Mouse (Mus musculus) CH12.LX (cell line): ENCODE results near the gene Aym1. TPM values are rescaled to one million over a fixed set of nuclear protein-coding genes. Genes with fewer than 3 reads are reported as not detected.

Source experiments
- DNase-seq: peaks from one replicate; pipeline ENCODE4 v3.0.0-alpha.2; 2013; ENCODE audit errors: extremely low read depth
- H3K27ac ChIP-seq: 2 replicates; pipeline ENCODE4 v1.5.1; 2012; ENCODE audit warnings: low read depth, mild to moderate bottlenecking, control low read depth, moderate library complexity; ENCODE audit not compliant: insufficient read depth
- H3K27me3 ChIP-seq: replicated peaks from 2 replicates; pipeline ENCODE3; 2012; ENCODE audit warnings: inconsistent platforms
- H3K36me3 ChIP-seq, 2 experiments: replicated peaks in 1 of 2; 2 replicates each; pipeline versions ENCODE3 to v1.6.1; 2012; ENCODE audit warnings: inconsistent platforms in 1 of 2, low read length in 1 of 2, mild to moderate bottlenecking in 1 of 2, mixed read lengths in 1 of 2, moderate library complexity in 1 of 2; ENCODE audit not compliant: control insufficient read depth in 1 of 2, insufficient read depth in 1 of 2
- H3K4me1 ChIP-seq, 2 experiments: 2 replicates each; pipeline ENCODE4 v1.6.1; 2012; ENCODE audit warnings: inconsistent platforms in 1 of 2, moderate library complexity in 1 of 2; ENCODE audit not compliant: insufficient read depth in 2 of 2, control insufficient read depth in 1 of 2
- H3K4me2 ChIP-seq: 2 replicates; pipeline ENCODE4 v1.6.1; 2012; ENCODE audit warnings: low read depth, mild to moderate bottlenecking, control low read depth; ENCODE audit not compliant: poor library complexity, insufficient read depth, severe bottlenecking
- H3K4me3 ChIP-seq, 3 experiments: fragments of 150-350 bp in 1 of 3; sonication (generic) in 1 of 3; replicated peaks in 1 of 3; 2 replicates each; pipeline versions ENCODE3 to v1.5.1; 2011 to 2012; ENCODE audit warnings: low read depth in 2 of 3, low read length in 2 of 3, mild to moderate bottlenecking in 2 of 3, moderate library complexity in 2 of 3, control low read depth in 1 of 3, improper control_type of control experiment in 1 of 3, inconsistent platforms in 1 of 3, mixed read lengths in 1 of 3; ENCODE audit not compliant: poor library complexity in 1 of 3
- H3K79me2 ChIP-seq: replicated peaks from 2 replicates; pipeline ENCODE4 v1.6.1; 2012; ENCODE audit warnings: mild to moderate bottlenecking, moderate library complexity; ENCODE audit not compliant: control insufficient read depth, poor library complexity, insufficient read depth, severe bottlenecking; ENCODE audit errors: extremely low read depth
- H3K9ac ChIP-seq: 2 replicates; pipeline ENCODE4 v1.6.1; 2012; ENCODE audit warnings: low read depth, mild to moderate bottlenecking, control low read depth, moderate library complexity; ENCODE audit not compliant: insufficient read depth
- H3K9me3 ChIP-seq: replicated peaks from 2 replicates; pipeline ENCODE3; 2012; ENCODE audit warnings: low read length, inconsistent platforms, mixed read lengths
- BHLHE40 ChIP-seq: IDR thresholded peaks from 2 replicates; pipeline ENCODE4 v1.6.1; 2011; ENCODE audit warnings: mild to moderate bottlenecking, low read depth, low read length, improper control_type of control experiment
- CHD1 ChIP-seq: IDR thresholded peaks from 2 replicates; pipeline ENCODE4 v1.6.1; 2012; ENCODE audit warnings: low read depth, low read length, improper control_type of control experiment, inconsistent platforms
- CTCF ChIP-seq, 2 experiments: IDR thresholded peaks in 1 of 2; conservative IDR thresholded peaks in 1 of 2; 2 replicates each; pipeline ENCODE4 v1.5.1; 2011 to 2012; ENCODE audit warnings: low read depth in 2 of 2, low read length in 2 of 2, improper control_type of control experiment in 1 of 2, inconsistent platforms in 1 of 2, mild to moderate bottlenecking in 1 of 2, moderate library complexity in 1 of 2
- ETS1 ChIP-seq: conservative IDR thresholded peaks from 2 replicates; pipeline ENCODE4 v1.6.1; 2012; ENCODE audit warnings: low read depth, mild to moderate bottlenecking, inconsistent platforms, low read length, improper control_type of control experiment, moderate library complexity
- GABPA ChIP-seq: IDR thresholded peaks from 2 replicates; pipeline ENCODE4 v1.6.1; 2012; ENCODE audit warnings: low read depth, low read length, improper control_type of control experiment, inconsistent platforms; ENCODE audit not compliant: insufficient replicate concordance
- IRF4 ChIP-seq: IDR thresholded peaks from 2 replicates; pipeline ENCODE4 v1.6.1; 2014; ENCODE audit warnings: low read depth, mild to moderate bottlenecking, inconsistent platforms, low read length, improper control_type of control experiment
- JUN ChIP-seq: IDR thresholded peaks from 2 replicates; pipeline ENCODE4 v1.6.1; 2011; ENCODE audit warnings: low read depth, mild to moderate bottlenecking, low read length, improper control_type of control experiment, moderate library complexity; ENCODE audit not compliant: insufficient read depth
- KAT2A ChIP-seq: IDR thresholded peaks from 2 replicates; pipeline ENCODE4 v1.6.1; 2012; ENCODE audit warnings: low read length, improper control_type of control experiment, inconsistent platforms; ENCODE audit not compliant: insufficient replicate concordance
- MAFK ChIP-seq: IDR thresholded peaks from 2 replicates; pipeline ENCODE4 v1.6.1; 2011; ENCODE audit warnings: low read length, improper control_type of control experiment; ENCODE audit not compliant: insufficient replicate concordance
- MAX ChIP-seq: IDR thresholded peaks from 2 replicates; pipeline ENCODE4 v1.6.1; 2011; ENCODE audit warnings: low read length, improper control_type of control experiment
- MEF2A ChIP-seq: IDR thresholded peaks from 2 replicates; pipeline ENCODE4 v1.6.1; 2014; ENCODE audit warnings: low read depth, mild to moderate bottlenecking, inconsistent platforms, low read length, improper control_type of control experiment, borderline replicate concordance
- MYC ChIP-seq: IDR thresholded peaks from 2 replicates; pipeline ENCODE4 v1.6.1; 2011; ENCODE audit warnings: low read depth, mild to moderate bottlenecking, improper control_type of control experiment, low read length
- NRF1 ChIP-seq: IDR thresholded peaks from 2 replicates; pipeline ENCODE4 v1.6.1; 2014; ENCODE audit warnings: low read depth, mild to moderate bottlenecking, inconsistent platforms, low read length, improper control_type of control experiment, moderate library complexity
- POLR2A ChIP-seq: IDR thresholded peaks from 2 replicates; pipeline ENCODE4 v1.6.1; 2011; ENCODE audit warnings: low read depth, mild to moderate bottlenecking, improper control_type of control experiment, low read length
- POLR2AphosphoS2 ChIP-seq: IDR thresholded peaks from 2 replicates; pipeline ENCODE4 v1.6.1; 2011; ENCODE audit warnings: low read depth, low read length, improper control_type of control experiment
- RAD21 ChIP-seq: IDR thresholded peaks from 2 replicates; pipeline ENCODE4 v1.6.1; 2011; ENCODE audit warnings: low read depth, mild to moderate bottlenecking, low read length, improper control_type of control experiment, moderate library complexity
- SIN3A ChIP-seq: IDR thresholded peaks from 2 replicates; pipeline ENCODE4 v1.6.1; 2012; ENCODE audit warnings: low read length, improper control_type of control experiment, inconsistent platforms
- TCF12 ChIP-seq: IDR thresholded peaks from 2 replicates; pipeline ENCODE4 v1.6.1; 2014; ENCODE audit warnings: low read depth, mild to moderate bottlenecking, inconsistent platforms, low read length, improper control_type of control experiment
- UBTF ChIP-seq: IDR thresholded peaks from 2 replicates; pipeline ENCODE4 v1.6.1; 2012; ENCODE audit warnings: low read depth, mild to moderate bottlenecking, inconsistent platforms, low read length, improper control_type of control experiment, moderate library complexity
- USF1 ChIP-seq: IDR thresholded peaks from 2 replicates; pipeline ENCODE4 v1.6.1; 2014; ENCODE audit warnings: low read depth, mild to moderate bottlenecking, inconsistent platforms, low read length, improper control_type of control experiment
- ZC3H11A ChIP-seq: IDR thresholded peaks from 2 replicates; pipeline ENCODE4 v1.6.1; 2012; ENCODE audit warnings: low read depth, mild to moderate bottlenecking, inconsistent platforms, low read length, improper control_type of control experiment
- ZKSCAN1 ChIP-seq: IDR thresholded peaks from 2 replicates; pipeline ENCODE4 v1.6.1; 2012; ENCODE audit warnings: low read depth, inconsistent platforms, low read length, improper control_type of control experiment, borderline replicate concordance
- ZMIZ1 ChIP-seq: IDR thresholded peaks from 2 replicates; pipeline ENCODE4 v1.6.1; 2012; ENCODE audit warnings: low read depth, mild to moderate bottlenecking, inconsistent platforms, low read length, improper control_type of control experiment
- ZNF384 ChIP-seq: IDR thresholded peaks from 2 replicates; pipeline ENCODE4 v1.6.1; 2012; ENCODE audit warnings: low read depth, low read length, improper control_type of control experiment, inconsistent platforms
- dilution Hi-C: fragments of 300-500 bp; cut with MboI; formaldehyde crosslinking; loops from 2 replicates; pipeline ENCODE4 v1.14.3; 2020; ENCODE audit warnings: low sequenced_read_pairs; ENCODE audit not compliant: extremely low pct_unique_long_range_greater_than_20kb, extremely low pct_ligation_motif_present
- in situ Hi-C: fragments of 300-500 bp; cut with MboI; formaldehyde crosslinking; loops from 3 replicates; pipeline ENCODE4 v1.14.3; 2019; ENCODE audit warnings: low sequenced_read_pairs, low pct_ligation_motif_present, low pct_unique_long_range_greater_than_20kb, mixed read lengths
- polyA plus RNA-seq: library from polyadenylated mRNA; unstranded; fragments of >175 nt; gene quantifications from 2 replicates; pipeline ENCODE4 v1.2.1, GENCODE M21; 2012; ENCODE audit warnings: low read depth; ENCODE audit not compliant: insufficient read length
- total RNA-seq, 2 experiments: library from RNA; depleted of rRNA; stranded (reverse); fragments of 300-350 nt in 1 of 2; fragments of >200 nt in 1 of 2; gene quantifications; 2 replicates each; pipeline ENCODE4 v1.2.3; 2012 to 2014

Aym1 gene
- total and polyA plus RNA-seq, 3 experiments, result not detected

GRCm38 (mm10) chr5:113376292-113376691, 19.2 kb downstream of the Aym1 start:
- no peaks in the 10 kb centered on the region for H3K36me3 ChIP-seq
- peaks cover 43% of the 10 kb centered on the region for H3K27me3 ChIP-seq
- H3K4me3 ChIP-seq, result no peak overlapping the region
- H3K79me2 ChIP-seq, result no peaks in the 10 kb centered on the region
- H3K4me2 ChIP-seq, result no peak overlapping the region
- dilution Hi-C loops (no loop called here), in situ Hi-C loops (no loop called here)
- H3K4me1 ChIP-seq, result no peaks in the 10 kb centered on the region
- no peak overlapping the region for H3K27ac ChIP-seq
- no peak for TF ChIP-seq POLR2A
- TF ChIP-seq GABPA, result no peak
- TF ChIP-seq ETS1, result no peak
- TF ChIP-seq ZKSCAN1, result no peak
- no peak for TF ChIP-seq IRF4
- no peak for TF ChIP-seq ZMIZ1
- TF ChIP-seq UBTF, result no peak
- TF ChIP-seq USF1, result no peak
- TF ChIP-seq MAFK, result no peak
- TF ChIP-seq CHD1, result no peak
- no peak for TF ChIP-seq ZNF384
- TF ChIP-seq KAT2A, result no peak
- no peak overlapping the region for H3K9ac ChIP-seq
- DNase-seq, result no peak
- H3K9me3 ChIP-seq, result peaks cover 6% of the 10 kb centered on the region

DNA sequence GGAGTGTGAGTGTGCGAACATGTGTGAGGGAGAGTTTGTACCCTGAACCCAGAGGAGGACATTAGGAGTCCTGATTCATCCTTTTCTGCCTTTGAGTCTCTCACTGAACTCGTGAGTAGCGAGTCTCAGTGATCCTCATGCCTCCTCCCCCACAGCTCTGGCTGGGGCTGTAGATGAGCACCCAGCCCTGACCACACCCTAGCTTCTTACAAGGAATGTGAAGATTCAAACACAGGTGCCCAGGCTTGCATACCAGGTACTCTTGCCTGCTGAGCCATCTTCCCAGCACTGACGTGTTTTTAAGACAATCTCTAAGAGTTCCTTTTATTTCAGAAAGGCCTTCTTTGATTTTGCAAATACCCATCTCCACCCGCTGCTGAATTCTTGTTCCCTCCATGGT, 22.3 kb downstream of the Aym1 start:
- H3K9me3 ChIP-seq, result peaks cover 6% of the 10 kb centered on the region
- no peaks in the 10 kb centered on the region for H3K4me1 ChIP-seq
- no peak overlapping the region for H3K9ac ChIP-seq
- H3K27ac ChIP-seq, result no peak overlapping the region
- TF ChIP-seq ZNF384 (no peak), MEF2A (no peak), MYC (no peak), RAD21 (no peak), POLR2AphosphoS2 (no peak), ZC3H11A (no peak), CTCF (conservative IDR thresholded peaks at IDR 0.05 in 1 of 2, IDR thresholded peaks at IDR 0.05 in 1 of 2; ENCODE audit: low read depth in 2 of 2, low read length in 2 of 2) (no peak), MAX (no peak), NRF1 (no peak), TCF12 (no peak), BHLHE40 (no peak), SIN3A (no peak), ZMIZ1 (no peak), JUN (no peak)
- no peak overlapping the region for H3K4me3 ChIP-seq
- DNase-seq, result no peak
- dilution Hi-C loops (no loop called here), in situ Hi-C loops (no loop called here)
- H3K4me2 ChIP-seq, result no peak overlapping the region
- no peaks in the 10 kb centered on the region for H3K79me2 ChIP-seq
- peaks cover 31% of the 10 kb centered on the region for H3K27me3 ChIP-seq
- H3K36me3 ChIP-seq, result no peaks in the 10 kb centered on the region
